Mouse (Mus musculus) testis, postnatal 14 days (tissue): ENCODE measurements around the gene Lrrc55.

Experiments
- DNase-seq: peaks from one replicate; pipeline ENCODE4 v3.0.0; 2021; ENCODE audit warnings: low spot score

Lrrc55 gene

GRCm38 (mm10) chr2:85172071-85172762, 24.8 kb downstream of the Lrrc55 start:
- no peak for DNase-seq

- no peak for DNase-seq
These were observed 28.7 kb downstream of the Lrrc55 start for GRCm38 (mm10) chr2:85168327-85168726.

GRCm38 (mm10) chr2:85167624-85168023, 29.4 kb downstream of the Lrrc55 start:
- no peak for DNase-seq

- DNase-seq, result no peak
These were observed 33.5 kb downstream of the Lrrc55 start for GRCm38 (mm10) chr2:85163311-85164047.

GRCm38 (mm10) chr2:85161638-85162093, 35.3 kb downstream of the Lrrc55 start:
- no peak for DNase-seq

- DNase-seq, result no peak
These were observed 35.9 kb downstream of the Lrrc55 start for GRCm38 (mm10) chr2:85160901-85161637.

- no peak for DNase-seq
These were observed 39.6 kb downstream of the Lrrc55 start for GRCm38 (mm10) chr2:85157382-85157781.

GRCm38 (mm10) chr2:85156136-85156535, 40.9 kb downstream of the Lrrc55 start:
- DNase-seq, result no peak

- no peak for DNase-seq
These were observed 41.7 kb downstream of the Lrrc55 start for GRCm38 (mm10) chr2:85155334-85155733.

- DNase-seq, result no peak
These were observed 45.8 kb downstream of the Lrrc55 start for GRCm38 (mm10) chr2:85151233-85151632.

GRCm38 (mm10) chr2:85150373-85150772, 46.6 kb downstream of the Lrrc55 start:
- DNase-seq, result no peak

- no peak for DNase-seq
These were observed 49.5 kb downstream of the Lrrc55 start for GRCm38 (mm10) chr2:85147481-85147880.

GRCm38 (mm10) chr2:85145346-85145745, 51.7 kb downstream of the Lrrc55 start:
- DNase-seq, result no peak

GRCm38 (mm10) chr2:85144908-85145307, 52.1 kb downstream of the Lrrc55 start:
- DNase-seq, result no peak

- no peak for DNase-seq
These were observed 56.2 kb downstream of the Lrrc55 start for GRCm38 (mm10) chr2:85140833-85141232.

GRCm38 (mm10) chr2:85139846-85140245, 57.2 kb downstream of the Lrrc55 start:
- no peak for DNase-seq

GRCm38 (mm10) chr2:85139393-85139792, 57.6 kb downstream of the Lrrc55 start:
- DNase-seq, result no peak

GRCm38 (mm10) chr2:85138143-85138542, 58.9 kb downstream of the Lrrc55 start:
- no peak for DNase-seq

GRCm38 (mm10) chr2:85137601-85138140, 59.3 kb downstream of the Lrrc55 start:
- no peak for DNase-seq

- no peak for DNase-seq
These were observed 60.0 kb downstream of the Lrrc55 start for GRCm38 (mm10) chr2:85136831-85137520.

GRCm38 (mm10) chr2:85136089-85136488, 60.9 kb downstream of the Lrrc55 start, which contains the start of gene Aplnr:
TSS of gene Aplnr (plus strand) at chr2:85136225.
- DNase-seq, result no peak

GRCm38 (mm10) chr2:85135099-85135498, 61.9 kb downstream of the Lrrc55 start:
- no peak for DNase-seq
